Mouse (Mus musculus) kidney, embryonic 15.5 days (tissue): ENCODE data around the gene Kdm5a. TPM values are rescaled to one million over a fixed set of nuclear protein-coding genes. Genes with fewer than 3 reads are reported as not detected.

Experiments used
- ATAC-seq: fragments of 200-750 bp; cut with Nextera tagmentation; replicated peaks from 2 replicates; pipeline ENCODE4 v1.8.0; 2017; ENCODE audit warnings: moderate TSS enrichment; ENCODE audit not compliant: low FRiP score
- H3K27ac ChIP-seq: fragments of 300-500 bp; sonication (generic); 2 replicates; pipeline ENCODE4 v1.5.1; 2015; ENCODE audit warnings: mild to moderate bottlenecking, inconsistent platforms
- H3K27me3 ChIP-seq: fragments of 300-500 bp; sonication (generic); 2 replicates; pipeline ENCODE4 v1.6.1; 2015; ENCODE audit warnings: inconsistent platforms
- H3K36me3 ChIP-seq: fragments of 300-500 bp; sonication (generic); 2 replicates; pipeline ENCODE4 v1.6.1; 2015; ENCODE audit warnings: inconsistent platforms
- H3K4me1 ChIP-seq: fragments of 300-500 bp; sonication (generic); 2 replicates; pipeline ENCODE4 v1.6.1; 2015; ENCODE audit warnings: inconsistent platforms
- H3K4me2 ChIP-seq: fragments of 300-500 bp; sonication (generic); 2 replicates; pipeline ENCODE4 v1.6.1; 2015; ENCODE audit warnings: moderate library complexity, mild to moderate bottlenecking, inconsistent platforms
- H3K4me3 ChIP-seq: fragments of 300-500 bp; sonication (generic); replicated peaks from 2 replicates; pipeline ENCODE4 v1.5.1; 2015; ENCODE audit warnings: mild to moderate bottlenecking, inconsistent platforms
- H3K9ac ChIP-seq: fragments of 300-500 bp; sonication (generic); 2 replicates; pipeline ENCODE4 v1.6.1; 2015; ENCODE audit warnings: mild to moderate bottlenecking, inconsistent platforms
- H3K9me3 ChIP-seq: fragments of 300-500 bp; sonication (generic); replicated peaks from 2 replicates; pipeline ENCODE4 v1.6.1; 2016; ENCODE audit warnings: inconsistent platforms
- WGBS: fragments of 180-500 bp; shearing (Covaris S2); methylation state at CpG from one replicate; pipeline ENCODE4 v1.1.7; 2015; ENCODE audit warnings: mixed read lengths; 5-methylcytosine and 5-hydroxymethylcytosine counted together
- polyA plus RNA-seq: library from polyadenylated mRNA; unstranded; fragments of >200 nt; fragmentation: Nextera tagmentation; extraction: Ambion mirVana; gene quantifications from 2 replicates; pipeline ENCODE4 v1.2.1, GENCODE M21; 2015

Kdm5a gene
- polyA plus RNA-seq, 1 experiment from 2014 or later = 50.3 TPM

- no peaks in the 10 kb centered on the region for H3K27me3 ChIP-seq
- ATAC-seq = no peak
- H3K4me2 ChIP-seq = no peak overlapping the region
- H3K4me3 ChIP-seq = no peak overlapping the region
- H3K9me3 ChIP-seq = no peaks in the 10 kb centered on the region
- 91% methylated on average over 6 of the region's 6 CpGs for WGBS
- peaks cover 6% of the 10 kb centered on the region; the same call in 1 of the 2 replicates for H3K36me3 ChIP-seq
- no peak overlapping the region for H3K9ac ChIP-seq
- 0 out of 2 replicates have a peak, but pooled peaks cover 3% of the 10 kb centered on the region for H3K4me1 ChIP-seq
- H3K27ac ChIP-seq = no peak overlapping the region
These were observed 117.6 kb downstream of the Kdm5a start for GRCm38 (mm10) chr6:120481538-120481937.

GRCm38 (mm10) chr6:120482021-120482420 is 118.1 kb downstream of the Kdm5a start:
- H3K4me2 ChIP-seq = no peak overlapping the region
- H3K4me3 ChIP-seq = no peak overlapping the region
- no peaks in the 10 kb centered on the region for H3K9me3 ChIP-seq
- 92% methylated on average over 14 of the region's 14 CpGs for WGBS
- no peak overlapping the region for H3K27ac ChIP-seq
- no peak for ATAC-seq
- H3K9ac ChIP-seq = no peak overlapping the region
- H3K27me3 ChIP-seq = no peaks in the 10 kb centered on the region
- peaks cover 6% of the 10 kb centered on the region; the same call in 1 of the 2 replicates for H3K36me3 ChIP-seq
- H3K4me1 ChIP-seq = 0 out of 2 replicates have a peak, but pooled peaks cover 3% of the 10 kb centered on the region

GRCm38 (mm10) chr6:120482756-120483155 is 118.8 kb downstream of the Kdm5a start:
- Histone ChIP-seq H3K4me2 (0 out of 2 replicates have a peak overlapping the region, but pooled peaks have one; percentile 38), H3K9ac (no peak overlapping the region), H3K4me1 (0 out of 2 replicates have a peak, but pooled peaks cover 3% of the 10 kb centered on the region), H3K27me3 (no peaks in the 10 kb centered on the region), H3K4me3 (no peak overlapping the region), H3K9me3 (no peaks in the 10 kb centered on the region), H3K36me3 (peaks cover 6% of the 10 kb centered on the region; the same call in 1 of the 2 replicates), H3K27ac (no peak overlapping the region)
- 42% methylated on average over 6 of the region's 6 CpGs for WGBS
- 0 out of 2 replicates have a peak, but pooled peaks have one; percentile 63 for ATAC-seq

- H3K9me3 ChIP-seq = no peaks in the 10 kb centered on the region
- 0 out of 2 replicates have a peak, but pooled peaks cover 3% of the 10 kb centered on the region for H3K4me1 ChIP-seq
- H3K27me3 ChIP-seq = no peaks in the 10 kb centered on the region
- H3K27ac ChIP-seq = no peak overlapping the region
- ATAC-seq = peak; percentile 49; the same call in 1 of the 2 replicates
- peak overlapping the region; percentile 38; the same call in 1 of the 2 replicates for H3K4me2 ChIP-seq
- peaks cover 6% of the 10 kb centered on the region; the same call in 1 of the 2 replicates for H3K36me3 ChIP-seq
- H3K4me3 ChIP-seq = no peak overlapping the region
- 23% methylated on average over 8 of the region's 8 CpGs for WGBS
- H3K9ac ChIP-seq = no peak overlapping the region
These were observed 119.3 kb downstream of the Kdm5a start for GRCm38 (mm10) chr6:120483211-120483626.

- WGBS = 80% methylated on average over 3 of the region's 3 CpGs
- H3K4me2 ChIP-seq = no peak overlapping the region
- no peak overlapping the region for H3K27ac ChIP-seq
- no peaks in the 10 kb centered on the region for H3K9me3 ChIP-seq
- H3K4me3 ChIP-seq = no peak overlapping the region
- peaks cover 6% of the 10 kb centered on the region; the same call in 1 of the 2 replicates for H3K36me3 ChIP-seq
- no peak for ATAC-seq
- no peak overlapping the region for H3K9ac ChIP-seq
- 0 out of 2 replicates have a peak, but pooled peaks cover 3% of the 10 kb centered on the region for H3K4me1 ChIP-seq
- H3K27me3 ChIP-seq = 0 out of 2 replicates have a peak, but pooled peaks cover 2% of the 10 kb centered on the region
These were observed 121.1 kb downstream of the Kdm5a start for GRCm38 (mm10) chr6:120485038-120485437.

- H3K4me1 ChIP-seq = 0 out of 2 replicates have a peak, but pooled peaks cover 3% of the 10 kb centered on the region
- no peaks in the 10 kb centered on the region for H3K9me3 ChIP-seq
- H3K4me2 ChIP-seq = no peak overlapping the region
- 59% methylated on average over 8 of the region's 8 CpGs for WGBS
- no peak overlapping the region for H3K4me3 ChIP-seq
- no peak for ATAC-seq
- no peak overlapping the region for H3K9ac ChIP-seq
- H3K27ac ChIP-seq = no peak overlapping the region
- H3K36me3 ChIP-seq = peaks cover 6% of the 10 kb centered on the region; the same call in 1 of the 2 replicates
- peaks cover 11% of the 10 kb centered on the region for H3K27me3 ChIP-seq
These were observed 122.2 kb downstream of the Kdm5a start for GRCm38 (mm10) chr6:120486051-120486510.

- H3K4me3 ChIP-seq = no peak overlapping the region
- WGBS = 60% methylated on average over 3 of the region's 3 CpGs
- no peak for ATAC-seq
These were observed 124.7 kb downstream of the Kdm5a start for GRCm38 (mm10) chr6:120488647-120489046.

GRCm38 (mm10) chr6:120489461-120489860 is 125.5 kb downstream of the Kdm5a start:
- Histone ChIP-seq H3K36me3 (no peaks in the 10 kb centered on the region), H3K4me2 (no peak overlapping the region), H3K27me3 (peaks cover 38% of the 10 kb centered on the region), H3K9ac (no peak overlapping the region), H3K4me1 (peaks cover 25% of the 10 kb centered on the region), H3K4me3 (no peak overlapping the region), H3K27ac (no peak overlapping the region), H3K9me3 (no peaks in the 10 kb centered on the region)
- no peak for ATAC-seq
- WGBS = 51% methylated on average over 2 of the region's 2 CpGs

More at GRCm38 (mm10) chr6:120488647-120489046, 124.7 kb downstream of the Kdm5a start:
- H3K9me3 ChIP-seq = no peaks in the 10 kb centered on the region
- peaks cover 37% of the 10 kb centered on the region for H3K27me3 ChIP-seq
- H3K4me1 ChIP-seq = peaks cover 18% of the 10 kb centered on the region
- H3K4me2 ChIP-seq = no peak overlapping the region
- no peak overlapping the region for H3K9ac ChIP-seq
- H3K27ac ChIP-seq = no peak overlapping the region
- H3K36me3 ChIP-seq = no peaks in the 10 kb centered on the region

- H3K4me2 ChIP-seq = no peak overlapping the region
- peaks cover 27% of the 10 kb centered on the region for H3K4me1 ChIP-seq
- H3K4me3 ChIP-seq = no peak overlapping the region
- H3K27ac ChIP-seq = no peak overlapping the region
- H3K36me3 ChIP-seq = no peaks in the 10 kb centered on the region
- no peaks in the 10 kb centered on the region for H3K9me3 ChIP-seq
- WGBS = 53% methylated on average over 7 of the region's 7 CpGs
- H3K9ac ChIP-seq = no peak overlapping the region
- ATAC-seq = no peak
- peaks cover 45% of the 10 kb centered on the region for H3K27me3 ChIP-seq
These were observed 127.1 kb downstream of the Kdm5a start for GRCm38 (mm10) chr6:120491064-120491463.

- Histone ChIP-seq H3K4me2 (peak overlapping the region; percentile 97), H3K4me3 (peak overlapping the region; percentile 62), H3K4me1 (peaks cover 27% of the 10 kb centered on the region), H3K27me3 (peaks cover 45% of the 10 kb centered on the region), H3K36me3 (no peaks in the 10 kb centered on the region), H3K9me3 (no peaks in the 10 kb centered on the region), H3K9ac (no peak overlapping the region), H3K27ac (no peak overlapping the region)
- ATAC-seq = no peak
- WGBS = 10% methylated on average over 22 of the region's 22 CpGs
These were observed 128.1 kb downstream of the Kdm5a start for GRCm38 (mm10) chr6:120491862-120492498.

GRCm38 (mm10) chr6:120492499-120493373 is 128.8 kb downstream of the Kdm5a start:
- H3K4me1 ChIP-seq = peaks cover 27% of the 10 kb centered on the region
- peak overlapping the region; percentile 97 for H3K4me2 ChIP-seq
- no peaks in the 10 kb centered on the region for H3K9me3 ChIP-seq
- no peak overlapping the region for H3K27ac ChIP-seq
- peaks cover 45% of the 10 kb centered on the region for H3K27me3 ChIP-seq
- ATAC-seq = peak; percentile 69
- peak overlapping the region; percentile 42 for H3K9ac ChIP-seq
- WGBS = under 1% methylated on average over 93 of the region's 95 CpGs
- peak overlapping the region; percentile 62 for H3K4me3 ChIP-seq
- no peaks in the 10 kb centered on the region for H3K36me3 ChIP-seq
